Mouse (Mus musculus) limb, embryonic 12.5 days (tissue): ENCODE measurements around the gene Hist1h2ap. TPM values are rescaled to one million over a fixed set of nuclear protein-coding genes. Genes with fewer than 3 reads are reported as not detected.
A peak's percentile ranks its signal among the peaks of the same experiment; 100 is the strongest.
"Not testable (repeated sequence)": the region's sequence is repeated elsewhere in the genome, so short reads cannot be mapped to it uniquely, and the experiment has no call there.

Source experiments
- ATAC-seq: fragments of 200-750 bp; cut with Nextera tagmentation; 2 replicates; pipeline ENCODE4 v1.8.0; 2017; ENCODE audit warnings: low read depth, moderate TSS enrichment; ENCODE audit not compliant: insufficient number of reproducible peaks, insufficient read depth, low FRiP score, low TSS enrichment
- H3K27ac ChIP-seq: fragments of 300-500 bp; sonication (generic); 2 replicates; pipeline ENCODE4 v1.5.1; 2016; ENCODE audit warnings: mild to moderate bottlenecking, moderate library complexity
- H3K27me3 ChIP-seq: fragments of 300-500 bp; sonication (generic); 2 replicates; pipeline ENCODE4 v1.6.1; 2016; ENCODE audit warnings: mild to moderate bottlenecking, moderate library complexity
- H3K36me3 ChIP-seq: fragments of 300-500 bp; sonication (generic); 2 replicates; pipeline ENCODE4 v1.6.1; 2016; ENCODE audit warnings: mild to moderate bottlenecking, moderate library complexity
- H3K4me1 ChIP-seq: fragments of 300-500 bp; sonication (generic); replicated peaks from 2 replicates; pipeline ENCODE4 v1.6.1; 2016
- H3K4me2 ChIP-seq: fragments of 300-500 bp; sonication (generic); 2 replicates; pipeline ENCODE4 v1.6.1; 2016; ENCODE audit warnings: mild to moderate bottlenecking, moderate library complexity
- H3K4me3 ChIP-seq: fragments of 300-500 bp; sonication (generic); replicated peaks from 2 replicates; pipeline ENCODE4 v1.5.1; 2016; ENCODE audit warnings: mild to moderate bottlenecking
- H3K9ac ChIP-seq: fragments of 300-500 bp; sonication (generic); replicated peaks from 2 replicates; pipeline ENCODE4 v1.6.1; 2016; ENCODE audit warnings: mild to moderate bottlenecking, moderate library complexity
- H3K9me3 ChIP-seq: fragments of 300-500 bp; sonication (generic); 2 replicates; pipeline ENCODE4 v1.6.1; 2016; ENCODE audit warnings: mild to moderate bottlenecking, moderate library complexity
- WGBS: fragments of 180-500 bp; shearing (Covaris S2); methylation state at CpG from one replicate; pipeline ENCODE4 v1.1.7; 2016; 5-methylcytosine and 5-hydroxymethylcytosine counted together
- polyA plus RNA-seq: library from polyadenylated mRNA; unstranded; fragments of >200 nt; fragmentation: Nextera tagmentation; extraction: Ambion mirVana; gene quantifications from 2 replicates; pipeline ENCODE4 v1.2.1, GENCODE M21; 2016

The Hist1h2ap gene
- polyA plus RNA-seq: 6,267 and 7,120 TPM in 2 replicates

DNA sequence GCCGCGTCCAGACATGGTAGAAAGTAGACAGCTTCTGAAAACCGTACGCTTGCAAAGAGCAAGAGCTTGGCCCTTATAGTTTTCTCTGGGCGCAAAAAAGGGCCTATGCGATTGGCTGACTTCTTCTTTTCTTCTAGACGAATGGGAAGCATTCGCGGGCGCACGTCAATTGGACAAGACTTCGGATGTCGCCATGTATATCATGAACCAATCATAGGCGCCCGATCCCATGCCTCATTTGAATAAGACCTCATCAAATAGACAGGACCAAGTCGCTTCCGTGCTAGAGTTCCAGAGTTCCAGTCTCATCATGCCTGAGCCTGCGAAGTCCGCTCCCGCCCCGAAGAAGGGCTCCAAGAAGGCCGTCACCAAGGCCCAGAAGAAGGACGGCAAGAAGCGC is at the start of gene Hist1h2ap, which contains the start of gene Hist1h2br:
Gene Hist1h2ap, minus strand, starts transcription at position 47 of the 400 bp plus-strand sequence.
Gene Hist1h2br, plus strand, starts transcription at position 283 of the 400 bp plus-strand sequence.
- WGBS: no CpG with 5 or more reads among the region's 24 CpGs

DNA sequence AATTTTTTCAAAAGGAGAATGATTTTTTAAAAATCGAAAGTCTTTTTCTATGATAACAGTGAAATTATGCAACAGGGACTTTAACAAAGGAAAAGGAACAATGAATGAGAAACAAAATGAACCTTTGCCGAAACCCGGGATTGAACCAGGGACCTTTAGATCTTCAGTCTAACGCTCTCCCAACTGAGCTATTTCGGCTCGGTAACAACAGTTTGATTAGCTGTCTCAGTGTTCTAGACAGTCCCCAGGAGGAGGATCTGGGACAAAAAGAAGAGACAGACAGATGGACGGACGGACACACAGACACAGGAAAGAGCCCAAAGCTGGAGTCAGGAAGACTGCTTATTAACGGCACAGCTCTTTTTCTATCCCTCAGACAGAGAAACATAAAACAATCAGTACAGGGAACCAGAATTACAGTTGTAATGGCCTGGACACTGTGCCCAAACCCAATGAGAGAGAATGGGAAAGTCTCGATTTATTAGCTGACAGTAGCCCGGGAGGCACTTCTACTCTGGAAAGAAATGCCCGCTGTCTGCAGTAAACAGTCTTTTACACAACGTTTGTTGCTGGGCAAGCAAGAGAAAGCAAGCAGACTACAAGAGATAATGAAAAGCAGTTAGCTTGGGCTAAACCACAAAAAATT is 49.6 kb upstream of the Hist1h2ap start:
- H3K4me2 ChIP-seq: peak overlapping the region; percentile 43
- peak overlapping the region; percentile 31 for H3K4me3 ChIP-seq
- H3K36me3 ChIP-seq: no peaks in the 10 kb centered on the region
- ATAC-seq: no peak
- no peaks in the 10 kb centered on the region for H3K9me3 ChIP-seq
- no peaks in the 10 kb centered on the region for H3K27me3 ChIP-seq
- no peak overlapping the region for H3K9ac ChIP-seq
- no peak overlapping the region for H3K27ac ChIP-seq
- 0 out of 2 replicates have a peak, but pooled peaks cover 3% of the 10 kb centered on the region for H3K4me1 ChIP-seq
- 1% methylated on average over 13 of the region's 13 CpGs for WGBS

More for the DNA sequence above, at the start of gene Hist1h2ap, which contains the start of gene Hist1h2br:
- peak; percentile 95 for ATAC-seq
- H3K9ac ChIP-seq, H3K27ac ChIP-seq, H3K9me3 ChIP-seq, H3K4me2 ChIP-seq, H3K4me1 ChIP-seq, H3K4me3 ChIP-seq, H3K27me3 ChIP-seq, H3K36me3 ChIP-seq: not testable (repeated sequence)

DNA sequence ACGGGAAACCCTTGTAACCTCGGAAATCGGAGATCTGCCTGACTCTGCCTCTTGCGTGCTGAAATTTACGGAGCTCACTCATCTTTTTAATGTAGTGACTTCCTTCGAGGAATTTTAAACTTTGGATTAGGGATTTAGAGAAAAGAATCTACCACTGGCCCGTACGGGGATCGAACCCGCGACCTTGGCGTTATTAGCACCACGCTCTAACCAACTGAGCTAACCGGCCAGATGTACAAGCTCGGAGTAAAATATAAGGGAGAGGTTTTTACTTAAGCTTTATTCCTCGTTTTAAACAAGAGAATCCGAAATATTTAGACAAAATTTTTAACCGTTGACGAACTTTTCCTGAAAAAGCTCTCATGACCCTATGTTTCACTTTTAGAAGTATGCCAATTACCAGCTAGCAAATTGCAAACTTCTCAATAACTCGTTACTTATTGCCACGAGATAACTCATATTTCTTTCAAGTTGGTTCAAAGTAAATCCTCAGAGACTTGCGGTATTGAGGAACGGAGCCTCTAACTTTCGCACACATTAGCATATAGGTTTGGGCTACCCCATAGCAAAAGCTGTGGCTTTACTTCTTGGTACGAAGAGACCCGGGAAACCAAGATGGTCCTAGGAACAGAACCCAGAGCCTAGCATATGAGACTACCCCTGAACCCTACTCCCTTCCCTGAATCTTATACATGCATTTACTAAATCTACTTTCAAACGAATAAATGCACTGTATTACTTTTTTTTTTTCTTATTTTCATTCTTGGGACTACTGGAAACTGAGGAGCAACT is 48.8 kb upstream of the Hist1h2ap start:
- Histone ChIP-seq H3K9me3 (no peaks in the 10 kb centered on the region), H3K4me3 (peak overlapping the region; percentile 31), H3K36me3 (no peaks in the 10 kb centered on the region), H3K9ac (no peak overlapping the region), H3K4me1 (0 out of 2 replicates have a peak, but pooled peaks cover 3% of the 10 kb centered on the region), H3K27me3 (no peaks in the 10 kb centered on the region), H3K4me2 (peak overlapping the region; percentile 43), H3K27ac (no peak overlapping the region)
- WGBS: 1% methylated on average over 27 of the region's 27 CpGs
- ATAC-seq: no peak

DNA sequence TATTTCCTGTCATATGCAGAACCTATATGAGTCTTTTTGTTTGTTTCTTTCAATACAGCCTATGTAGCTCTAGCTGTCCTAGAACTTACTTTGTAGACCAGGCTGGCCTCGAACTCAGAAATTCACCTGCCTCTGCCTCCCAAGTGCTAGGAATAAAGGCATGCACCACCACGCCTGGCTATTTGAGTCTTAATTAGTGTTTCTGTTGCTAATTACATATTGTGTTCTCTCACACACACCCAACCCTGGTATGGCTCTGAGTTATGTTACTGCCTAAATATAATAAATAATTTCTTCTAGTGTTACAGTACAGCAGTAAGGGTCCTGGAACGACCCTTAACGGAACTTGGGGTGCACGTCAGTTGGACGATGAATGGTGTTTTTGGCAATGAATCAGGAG is 47.4 kb upstream of the Hist1h2ap start:
- no peak overlapping the region for H3K4me3 ChIP-seq
- no peaks in the 10 kb centered on the region for H3K9me3 ChIP-seq
- no peak overlapping the region for H3K27ac ChIP-seq
- no peak overlapping the region for H3K9ac ChIP-seq
- 0 out of 2 replicates have a peak, but pooled peaks cover 3% of the 10 kb centered on the region for H3K4me1 ChIP-seq
- 86% methylated on average over 6 of the region's 6 CpGs for WGBS
- H3K27me3 ChIP-seq: no peaks in the 10 kb centered on the region
- no peaks in the 10 kb centered on the region for H3K36me3 ChIP-seq
- no peak for ATAC-seq
- H3K4me2 ChIP-seq: no peak overlapping the region

DNA sequence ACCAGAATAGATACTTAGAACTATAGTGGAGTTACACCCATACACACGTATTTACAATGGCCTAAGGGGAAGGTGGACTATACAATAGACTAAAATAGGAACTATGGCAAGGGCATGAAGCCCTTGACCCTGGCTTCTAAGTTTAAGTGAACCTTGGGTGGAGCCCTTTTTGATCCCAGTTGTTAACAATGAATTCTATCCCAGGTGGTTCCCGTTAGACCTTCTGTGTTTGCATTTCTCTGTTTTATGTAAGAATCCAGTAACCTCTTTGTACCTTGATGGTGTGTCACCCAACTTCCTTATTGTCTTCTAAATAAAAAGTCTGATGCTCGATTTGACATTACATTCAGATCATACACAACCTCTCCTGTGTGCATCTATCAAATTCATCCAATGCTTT is 32.2 kb upstream of the Hist1h2ap start:
- not testable (repeated sequence) for H3K27ac ChIP-seq, H3K36me3 ChIP-seq, H3K27me3 ChIP-seq, H3K4me3 ChIP-seq, H3K4me2 ChIP-seq, H3K9ac ChIP-seq, H3K4me1 ChIP-seq, ATAC-seq, H3K9me3 ChIP-seq
- WGBS: 77% methylated on average over 3 of the region's 3 CpGs

DNA sequence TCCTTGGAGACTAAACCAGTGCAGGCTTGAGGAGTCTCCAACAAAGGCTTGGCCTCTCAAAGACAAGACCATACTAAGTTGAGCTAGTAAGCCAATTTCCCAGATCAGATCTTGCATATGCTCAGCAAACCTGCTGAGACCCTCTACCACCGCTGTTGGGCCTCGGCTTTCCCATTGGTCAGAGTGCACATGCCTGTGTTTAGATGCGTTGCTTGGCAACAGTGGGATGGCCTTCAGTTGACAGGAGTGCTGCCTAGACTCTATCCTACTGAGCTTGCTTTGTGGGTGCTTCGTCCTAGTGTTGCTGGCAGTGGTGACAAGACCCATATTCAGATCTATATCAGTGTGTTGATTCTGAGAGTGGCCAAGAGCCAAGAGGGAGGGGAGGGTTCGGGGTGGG is 28.3 kb upstream of the Hist1h2ap start:
- H3K4me3 ChIP-seq: no peak overlapping the region
- H3K36me3 ChIP-seq: no peaks in the 10 kb centered on the region
- no peaks in the 10 kb centered on the region for H3K27me3 ChIP-seq
- WGBS: 20% methylated on average over 5 of the region's 5 CpGs
- no peak overlapping the region for H3K4me2 ChIP-seq
- ATAC-seq: no peak
- no peak overlapping the region for H3K9ac ChIP-seq
- H3K27ac ChIP-seq: no peak overlapping the region
- H3K4me1 ChIP-seq: 0 out of 2 replicates have a peak, but pooled peaks cover 3% of the 10 kb centered on the region
- H3K9me3 ChIP-seq: no peaks in the 10 kb centered on the region

DNA sequence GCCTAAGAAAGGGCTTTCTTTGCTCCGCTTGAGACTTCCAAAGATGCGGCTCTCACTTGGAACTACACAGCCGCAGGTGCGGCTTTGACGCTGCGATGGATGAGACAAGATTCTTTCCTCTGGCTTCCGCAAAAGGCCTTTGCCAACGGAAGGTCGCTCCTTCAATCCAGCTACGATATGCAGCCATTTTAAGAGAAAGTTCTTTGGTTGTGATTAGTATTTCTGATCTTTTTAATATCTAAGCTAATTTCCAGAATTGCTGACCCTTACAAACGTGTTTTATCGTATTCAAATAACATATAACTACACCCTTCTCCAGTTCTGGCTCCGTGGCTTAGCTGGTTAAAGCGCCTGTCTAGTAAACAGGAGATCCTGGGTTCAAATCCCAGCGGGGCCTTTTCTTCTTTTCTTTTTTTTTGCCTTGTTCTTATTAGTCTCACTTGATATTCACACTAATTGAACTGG is 22.4 kb upstream of the Hist1h2ap start:
- H3K4me1 ChIP-seq: 0 out of 2 replicates have a peak, but pooled peaks cover 3% of the 10 kb centered on the region
- H3K36me3 ChIP-seq: no peaks in the 10 kb centered on the region
- no peak overlapping the region for H3K9ac ChIP-seq
- H3K27ac ChIP-seq: no peak overlapping the region
- no peak for ATAC-seq
- 1% methylated on average over 15 of the region's 15 CpGs for WGBS
- H3K27me3 ChIP-seq: no peaks in the 10 kb centered on the region
- H3K9me3 ChIP-seq: no peaks in the 10 kb centered on the region
- peak overlapping the region; percentile 55 for H3K4me2 ChIP-seq
- peak overlapping the region; percentile 40 for H3K4me3 ChIP-seq

DNA sequence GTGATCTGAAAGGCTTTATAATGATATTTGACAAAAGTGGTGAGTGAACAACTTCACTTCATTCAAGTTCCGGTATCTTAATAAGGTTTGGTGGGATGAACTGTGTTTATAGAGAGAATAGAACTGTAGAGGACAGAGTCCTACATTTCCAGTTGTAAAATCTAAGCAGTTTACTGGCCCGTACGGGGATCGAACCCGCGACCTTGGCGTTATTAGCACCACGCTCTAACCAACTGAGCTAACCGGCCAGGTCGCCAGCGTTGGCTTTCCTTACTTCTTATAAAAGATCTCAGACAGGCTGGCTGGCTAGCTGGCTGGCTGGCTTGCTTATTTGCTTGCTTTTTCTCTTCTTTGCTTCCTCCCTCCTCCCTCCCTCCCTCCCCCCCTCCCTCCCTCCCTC is 21.8 kb upstream of the Hist1h2ap start:
- H3K9me3 ChIP-seq: no peaks in the 10 kb centered on the region
- no peak overlapping the region for H3K9ac ChIP-seq
- no peak overlapping the region for H3K27ac ChIP-seq
- peak overlapping the region; percentile 40 for H3K4me3 ChIP-seq
- WGBS: 2% methylated on average over 11 of the region's 11 CpGs
- no peaks in the 10 kb centered on the region for H3K36me3 ChIP-seq
- H3K4me2 ChIP-seq: peak overlapping the region; percentile 55
- H3K27me3 ChIP-seq: no peaks in the 10 kb centered on the region
- no peak for ATAC-seq
- 0 out of 2 replicates have a peak, but pooled peaks cover 3% of the 10 kb centered on the region for H3K4me1 ChIP-seq

DNA sequence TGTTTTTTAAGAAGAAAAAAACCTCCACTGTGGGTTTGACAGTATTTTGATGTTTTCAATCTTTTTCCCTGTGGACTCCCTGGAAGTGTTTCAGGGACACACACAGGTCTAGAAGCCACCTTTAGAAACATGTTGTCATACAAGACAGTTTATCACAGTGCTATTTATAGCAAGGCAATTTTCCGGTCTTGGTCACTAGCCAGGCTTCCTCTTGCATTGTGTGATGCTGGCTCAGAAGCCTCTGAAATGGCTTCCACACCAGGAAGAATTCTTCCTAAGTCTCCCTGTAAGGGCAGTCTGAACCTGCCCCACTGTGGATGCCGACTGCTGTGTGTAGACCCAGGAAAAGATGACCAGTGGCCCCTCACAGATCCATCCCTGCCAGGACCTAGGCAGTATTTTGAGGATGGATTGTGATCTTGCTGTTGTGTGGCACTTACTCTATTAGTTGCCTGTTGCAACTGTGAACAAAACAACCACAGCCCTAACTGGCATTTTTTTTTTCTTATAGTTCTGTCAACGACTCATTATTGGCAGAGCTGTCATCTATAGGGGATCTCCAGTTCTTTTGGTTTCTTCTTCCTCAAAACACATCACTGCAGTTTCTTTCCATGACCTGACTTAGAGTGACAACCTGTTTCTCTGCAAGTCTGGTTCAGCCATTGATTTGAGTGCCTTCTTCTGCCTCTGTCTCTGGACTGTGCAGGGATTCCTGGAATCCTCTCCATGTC is 19.1 kb upstream of the Hist1h2ap start:
- no peak for ATAC-seq

DNA sequence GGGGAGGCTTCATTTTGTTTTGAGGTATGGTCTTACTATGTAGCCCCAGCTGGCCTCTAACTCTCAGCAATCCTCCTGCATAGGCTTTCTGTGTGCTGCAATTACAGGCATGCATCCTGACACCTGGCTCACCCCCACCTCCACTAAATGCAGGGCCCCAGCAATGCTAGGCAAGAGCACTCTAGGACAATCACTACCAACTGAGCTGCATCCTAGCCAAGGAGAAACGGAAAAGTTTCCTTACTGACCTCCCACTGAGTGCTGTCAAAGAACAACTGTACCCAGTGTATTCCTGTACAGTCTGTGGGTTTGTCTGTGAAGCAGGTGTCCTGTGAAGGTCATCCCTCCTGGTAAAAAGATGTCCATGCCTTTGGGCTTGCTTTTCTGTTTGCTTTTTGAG is 17.4 kb upstream of the Hist1h2ap start:
- 30% methylated on average over 1 of the region's 1 CpGs for WGBS

More for the DNA sequence above, 19.1 kb upstream of the Hist1h2ap start:
- H3K36me3 ChIP-seq: no peaks in the 10 kb centered on the region
- no peaks in the 10 kb centered on the region for H3K9me3 ChIP-seq
- no peak overlapping the region for H3K4me2 ChIP-seq
- no peak overlapping the region for H3K9ac ChIP-seq
- no peaks in the 10 kb centered on the region for H3K27me3 ChIP-seq
- H3K27ac ChIP-seq: no peak overlapping the region
- H3K4me3 ChIP-seq: no peak overlapping the region
- WGBS: 75% methylated on average over 3 of the region's 3 CpGs
- no peaks in the 10 kb centered on the region for H3K4me1 ChIP-seq

DNA sequence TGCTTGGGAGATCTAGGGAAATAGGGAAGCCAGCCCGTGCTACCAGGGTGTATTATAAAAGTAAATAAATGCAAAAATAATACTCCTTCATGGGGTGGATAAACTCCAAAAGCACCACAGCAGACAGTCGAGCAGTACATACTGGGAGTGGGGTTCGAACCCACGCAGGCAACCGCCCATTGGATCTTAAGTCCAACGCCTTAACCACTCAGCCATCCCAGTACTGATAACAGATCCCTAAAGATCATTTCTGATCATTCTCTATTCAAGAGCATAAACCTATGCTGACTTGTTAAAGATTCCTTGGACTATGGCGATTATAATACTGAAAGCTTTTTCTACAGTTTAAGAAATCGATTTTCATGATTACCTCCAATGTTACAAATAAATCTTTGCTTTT is 14.6 kb upstream of the Hist1h2ap start:
- Histone ChIP-seq H3K27me3 (no peaks in the 10 kb centered on the region), H3K36me3 (no peaks in the 10 kb centered on the region), H3K9me3 (no peaks in the 10 kb centered on the region), H3K4me3 (no peak overlapping the region), H3K27ac (no peak overlapping the region), H3K4me2 (no peak overlapping the region), H3K9ac (no peak overlapping the region), H3K4me1 (no peaks in the 10 kb centered on the region)
- WGBS: 17% methylated on average over 8 of the region's 8 CpGs
- ATAC-seq: no peak

More for the DNA sequence above, 17.4 kb upstream of the Hist1h2ap start:
- not testable (repeated sequence) for H3K27me3 ChIP-seq, H3K4me1 ChIP-seq, H3K9me3 ChIP-seq, H3K4me2 ChIP-seq, H3K4me3 ChIP-seq, H3K27ac ChIP-seq, H3K36me3 ChIP-seq, H3K9ac ChIP-seq, ATAC-seq
